Mouse (Mus musculus) kidney, embryonic 16.5 days (tissue): ENCODE data around the gene Tmem117. TPM values are rescaled to one million over a fixed set of nuclear protein-coding genes. Genes with fewer than 3 reads are reported as not detected.

Experiments used
- ATAC-seq: fragments of 200-750 bp; cut with Nextera tagmentation; 2 replicates; pipeline ENCODE4 v1.8.0; 2017; ENCODE audit warnings: moderate TSS enrichment; ENCODE audit not compliant: low FRiP score, low TSS enrichment
- H3K27ac ChIP-seq: fragments of 300-500 bp; sonication (generic); 2 replicates; pipeline ENCODE4 v1.5.1; 2014; ENCODE audit warnings: low read length
- H3K27me3 ChIP-seq: fragments of 300-500 bp; sonication (generic); 2 replicates; pipeline ENCODE4 v1.6.1; 2014; ENCODE audit warnings: low read length, control low read depth, mixed read lengths; ENCODE audit not compliant: insufficient read depth
- H3K36me3 ChIP-seq: fragments of 300-500 bp; sonication (generic); 2 replicates; pipeline ENCODE4 v1.6.1; 2014; ENCODE audit warnings: low read length, control low read depth, mixed read lengths; ENCODE audit not compliant: insufficient read depth
- H3K4me1 ChIP-seq: fragments of 300-500 bp; sonication (generic); 2 replicates; pipeline ENCODE4 v1.6.1; 2014; ENCODE audit warnings: low read length, control low read depth, mixed read lengths; ENCODE audit not compliant: insufficient read depth
- H3K4me2 ChIP-seq: fragments of 300-500 bp; sonication (generic); replicated peaks from 2 replicates; pipeline ENCODE4 v1.6.1; 2014; ENCODE audit warnings: low read depth, low read length
- H3K4me3 ChIP-seq: fragments of 300-500 bp; sonication (generic); 2 replicates; pipeline ENCODE4 v1.5.1; 2014; ENCODE audit warnings: mild to moderate bottlenecking, low read length
- H3K9ac ChIP-seq: fragments of 300-500 bp; sonication (generic); replicated peaks from 2 replicates; pipeline ENCODE4 v1.6.1; 2014; ENCODE audit warnings: low read length
- H3K9me3 ChIP-seq: fragments of 300-500 bp; sonication (generic); 2 replicates; pipeline ENCODE4 v1.6.1; 2016; ENCODE audit warnings: low read length, control low read depth
- WGBS: fragments of 180-500 bp; shearing (Covaris S2); extraction: QIAGEN DNeasy Blood & Tissue Kit; methylation state at CpG from one replicate; pipeline ENCODE4 v1.1.7; 2014; 5-methylcytosine and 5-hydroxymethylcytosine counted together
- polyA plus RNA-seq: library from polyadenylated mRNA; unstranded; fragments of >200 nt; fragmentation: Nextera tagmentation; extraction: Ambion mirVana; gene quantifications from 2 replicates; pipeline ENCODE4 v1.2.1, GENCODE M21; 2015

Tmem117 gene
- polyA plus RNA-seq, 1 experiment from 2014 or later, result 14.6 TPM

- H3K9ac ChIP-seq, result no peak overlapping the region
- no peaks in the 10 kb centered on the region for H3K4me1 ChIP-seq
- no peak overlapping the region for H3K27ac ChIP-seq
- H3K4me2 ChIP-seq, result no peak overlapping the region
- WGBS, result 79% methylated on average over 5 of the region's 5 CpGs
- no peaks in the 10 kb centered on the region for H3K9me3 ChIP-seq
- H3K27me3 ChIP-seq, result no peaks in the 10 kb centered on the region
- no peak for ATAC-seq
- no peak overlapping the region for H3K4me3 ChIP-seq
- H3K36me3 ChIP-seq, result no peaks in the 10 kb centered on the region
Measured at GRCm38 (mm10) chr15:94689195-94689883, 60.3 kb downstream of the Tmem117 start.

- WGBS, result 59% methylated on average over 6 of the region's 6 CpGs
- no peak overlapping the region for H3K9ac ChIP-seq
- H3K27ac ChIP-seq, result no peak overlapping the region
- no peaks in the 10 kb centered on the region for H3K9me3 ChIP-seq
- H3K27me3 ChIP-seq, result no peaks in the 10 kb centered on the region
- H3K4me2 ChIP-seq, result no peak overlapping the region
- H3K4me3 ChIP-seq, result no peak overlapping the region
- no peaks in the 10 kb centered on the region for H3K4me1 ChIP-seq
- ATAC-seq, result no peak
- H3K36me3 ChIP-seq, result no peaks in the 10 kb centered on the region
Measured at GRCm38 (mm10) chr15:94689884-94690231, 60.8 kb downstream of the Tmem117 start.

GRCm38 (mm10) chr15:94722759-94723158 is 93.7 kb downstream of the Tmem117 start:
- no peak overlapping the region for H3K27ac ChIP-seq
- H3K4me3 ChIP-seq, result no peak overlapping the region
- H3K4me1 ChIP-seq, result no peaks in the 10 kb centered on the region
- H3K36me3 ChIP-seq, result no peaks in the 10 kb centered on the region
- H3K9ac ChIP-seq, result no peak overlapping the region
- no peak overlapping the region for H3K4me2 ChIP-seq
- no peaks in the 10 kb centered on the region for H3K27me3 ChIP-seq
- H3K9me3 ChIP-seq, result no peaks in the 10 kb centered on the region
- no peak for ATAC-seq
- WGBS, result 25% methylated on average over 5 of the region's 5 CpGs

- ATAC-seq, result no peak
- H3K4me1 ChIP-seq, result no peaks in the 10 kb centered on the region
- no peak overlapping the region for H3K27ac ChIP-seq
- no peak overlapping the region for H3K4me2 ChIP-seq
- H3K4me3 ChIP-seq, result no peak overlapping the region
- H3K36me3 ChIP-seq, result no peaks in the 10 kb centered on the region
- 51% methylated on average over 4 of the region's 4 CpGs for WGBS
- no peaks in the 10 kb centered on the region for H3K27me3 ChIP-seq
- H3K9me3 ChIP-seq, result no peaks in the 10 kb centered on the region
- H3K9ac ChIP-seq, result no peak overlapping the region
Measured at GRCm38 (mm10) chr15:94732104-94732503, 103.1 kb downstream of the Tmem117 start.

- Histone ChIP-seq H3K4me3 (no peak overlapping the region), H3K9ac (no peak overlapping the region), H3K4me2 (no peak overlapping the region), H3K27ac (no peak overlapping the region), H3K9me3 (no peaks in the 10 kb centered on the region), H3K27me3 (no peaks in the 10 kb centered on the region), H3K4me1 (no peaks in the 10 kb centered on the region), H3K36me3 (no peaks in the 10 kb centered on the region)
- peak; percentile 59 for ATAC-seq
- 16% methylated on average over 4 of the region's 4 CpGs for WGBS
Measured at GRCm38 (mm10) chr15:94769227-94769626, 140.2 kb downstream of the Tmem117 start.

GRCm38 (mm10) chr15:94770832-94771578 is 142.0 kb downstream of the Tmem117 start:
- Histone ChIP-seq H3K4me3 (no peak overlapping the region), H3K27me3 (no peaks in the 10 kb centered on the region), H3K36me3 (no peaks in the 10 kb centered on the region), H3K9me3 (no peaks in the 10 kb centered on the region), H3K27ac (no peak overlapping the region), H3K4me1 (no peaks in the 10 kb centered on the region), H3K4me2 (no peak overlapping the region), H3K9ac (no peak overlapping the region)
- no peak for ATAC-seq
- WGBS, result 66% methylated on average over 7 of the region's 7 CpGs

DNA sequence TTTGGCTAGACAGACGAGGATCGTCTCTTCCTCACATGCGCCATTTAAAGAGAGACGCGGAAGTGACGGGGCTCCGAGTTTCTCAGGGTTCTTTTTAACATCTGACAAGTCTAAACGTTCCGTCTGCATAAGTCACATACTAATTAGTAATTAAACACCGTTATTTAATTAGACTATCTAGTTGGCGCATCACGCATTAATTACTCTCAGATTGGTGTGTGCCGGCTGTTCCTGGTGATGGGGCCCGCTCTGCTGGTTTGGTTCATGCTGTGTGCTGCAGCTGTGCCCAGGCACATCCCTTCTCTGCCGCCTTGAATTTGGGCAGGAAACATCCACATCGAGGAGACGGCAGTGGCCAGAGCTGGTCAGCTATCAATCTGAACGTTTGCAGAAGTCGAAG is 142.7 kb downstream of the Tmem117 start:
- Histone ChIP-seq H3K27ac (no peak overlapping the region), H3K4me3 (no peak overlapping the region), H3K4me1 (0 out of 2 replicates have a peak, but pooled peaks cover 6% of the 10 kb centered on the region), H3K4me2 (no peak overlapping the region), H3K27me3 (no peaks in the 10 kb centered on the region), H3K9me3 (no peaks in the 10 kb centered on the region), H3K9ac (no peak overlapping the region), H3K36me3 (no peaks in the 10 kb centered on the region)
- no peak for ATAC-seq
- WGBS, result 92% methylated on average over 19 of the region's 19 CpGs

- Histone ChIP-seq H3K27me3 (no peaks in the 10 kb centered on the region), H3K9ac (no peak overlapping the region), H3K27ac (no peak overlapping the region), H3K4me1 (0 out of 2 replicates have a peak, but pooled peaks cover 7% of the 10 kb centered on the region), H3K4me2 (no peak overlapping the region), H3K36me3 (no peaks in the 10 kb centered on the region), H3K9me3 (no peaks in the 10 kb centered on the region), H3K4me3 (no peak overlapping the region)
- peak; percentile 54 for ATAC-seq
- WGBS, result 30% methylated on average over 17 of the region's 17 CpGs
Measured at GRCm38 (mm10) chr15:94776119-94777069, 147.4 kb downstream of the Tmem117 start.

- no peaks in the 10 kb centered on the region for H3K36me3 ChIP-seq
- no peak overlapping the region for H3K27ac ChIP-seq
- no peaks in the 10 kb centered on the region for H3K9me3 ChIP-seq
- H3K4me1 ChIP-seq, result 0 out of 2 replicates have a peak, but pooled peaks cover 3% of the 10 kb centered on the region
- no peak overlapping the region for H3K4me2 ChIP-seq
- no peak overlapping the region for H3K9ac ChIP-seq
- no peaks in the 10 kb centered on the region for H3K27me3 ChIP-seq
- ATAC-seq, result no peak
- no peak overlapping the region for H3K4me3 ChIP-seq
- WGBS, result 27% methylated on average over 1 of the region's 1 CpGs
Measured at GRCm38 (mm10) chr15:94781556-94781955, 152.5 kb downstream of the Tmem117 start.
